Mouse (Mus musculus): Measurements from ENCODE around the gene Pa2g4. TPM values are rescaled to one million over a fixed set of nuclear protein-coding genes. Genes with fewer than 3 reads are reported as not detected.
"Not testable (repeated sequence)": the region's sequence is repeated elsewhere in the genome, so short reads cannot be mapped to it uniquely, and the experiment has no call there.

Pa2g4 gene
- total RNA-seq, 2 experiments from 2014 or later: 60.4 to 61.7 TPM

DNA sequence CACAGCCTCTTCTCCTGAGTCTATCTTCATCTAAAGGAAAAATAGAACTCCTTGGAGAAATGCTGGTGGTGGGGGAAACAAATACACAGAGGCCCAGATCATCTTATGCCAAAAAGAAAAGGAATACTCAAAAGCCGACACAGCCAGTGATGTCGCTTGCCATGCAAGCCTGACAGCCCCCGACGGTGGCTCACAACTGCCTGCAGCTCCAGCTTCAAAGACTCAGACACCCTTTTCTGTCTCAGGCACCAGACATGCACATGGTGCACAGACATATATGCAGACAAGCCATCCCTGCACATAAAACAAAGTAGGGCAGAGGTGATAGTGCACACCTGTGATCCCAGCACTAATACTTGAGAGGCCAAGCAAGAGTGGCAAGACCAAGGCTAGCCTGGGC, 13.9 kb upstream of the Pa2g4 start:
- no peak for DNase-seq (ENCODE audit: low spot score in 2 of 2)

DNA sequence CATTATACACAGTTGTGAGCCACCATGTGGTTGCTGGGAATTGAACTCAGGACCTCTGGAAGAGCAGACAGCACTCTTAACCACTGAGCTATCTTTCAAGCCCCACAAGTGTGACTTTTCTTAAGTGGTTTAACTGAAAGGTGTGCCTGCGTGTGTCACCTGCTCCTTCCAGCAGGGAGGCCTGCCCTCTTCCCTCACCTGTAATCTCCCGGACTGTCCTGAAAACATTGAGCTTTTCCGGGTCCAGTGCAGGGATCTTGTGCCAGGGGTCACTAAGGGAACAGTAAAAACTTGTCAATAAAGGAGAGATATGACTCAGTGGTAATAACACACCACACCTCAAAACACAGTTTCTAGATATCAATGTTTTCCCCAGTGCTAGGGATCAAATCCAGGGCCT, 13.5 kb upstream of the Pa2g4 start:
- no peak for DNase-seq (ENCODE audit: low spot score in 2 of 2)

GRCm38 (mm10) chr10:128578330-128578729, 12.5 kb upstream of the Pa2g4 start:
- no peak for DNase-seq (ENCODE audit: low spot score in 2 of 2)

- no peak for DNase-seq (ENCODE audit: low spot score in 2 of 2)
These were observed 9.3 kb upstream of the Pa2g4 start for GRCm38 (mm10) chr10:128575063-128575462.

- DNase-seq (ENCODE audit: low spot score in 2 of 2): no peak
These were observed 490 bp downstream of the Pa2g4 start for GRCm38 (mm10) chr10:128565206-128565787.

DNA sequence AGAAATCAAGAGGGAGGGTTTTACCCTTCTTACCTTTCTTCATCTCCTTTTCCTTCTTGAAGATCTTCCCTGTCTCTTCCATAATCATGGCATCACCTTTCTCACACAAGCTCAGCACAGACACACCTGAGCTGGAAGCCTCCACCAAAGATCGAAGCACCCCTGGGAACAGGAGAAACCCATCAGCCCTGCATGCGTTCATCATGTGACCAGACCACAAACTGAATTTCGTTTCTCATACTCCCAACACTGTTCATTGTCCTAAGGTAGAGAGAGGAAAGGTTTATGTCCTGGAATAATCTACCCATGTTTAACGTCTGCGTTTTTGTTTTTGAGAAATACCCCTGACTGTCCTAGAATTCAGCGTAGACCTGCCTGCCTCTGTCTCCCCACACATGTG, 2.2 kb downstream of the Pa2g4 start:
- DNase-seq (ENCODE audit: low spot score in 2 of 2): no peak

DNA sequence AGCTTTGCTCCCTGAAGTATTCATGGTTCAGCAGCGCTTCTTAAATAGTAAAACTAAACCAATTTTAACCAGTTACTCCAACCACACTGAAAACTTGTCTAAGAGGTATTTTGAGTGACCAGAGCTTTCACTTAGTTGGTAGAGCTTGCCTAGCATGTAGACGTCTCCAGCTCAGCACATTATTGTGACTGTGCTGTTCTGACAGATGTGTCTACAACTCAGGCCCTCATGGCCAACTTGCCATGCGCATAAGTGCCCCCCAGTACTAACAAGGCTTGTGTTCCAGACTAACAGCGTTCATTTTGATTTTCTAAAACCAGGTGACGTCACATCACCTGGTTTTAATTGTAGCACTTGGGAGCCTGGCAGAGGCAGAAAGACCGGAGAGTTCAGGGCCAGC, 8.8 kb downstream of the Pa2g4 start:
- DNase-seq (ENCODE audit: low spot score in 2 of 2): no peak

GRCm38 (mm10) chr10:128556286-128556685, 9.5 kb downstream of the Pa2g4 start:
- DNase-seq (ENCODE audit: low spot score in 2 of 2): no peak

DNA sequence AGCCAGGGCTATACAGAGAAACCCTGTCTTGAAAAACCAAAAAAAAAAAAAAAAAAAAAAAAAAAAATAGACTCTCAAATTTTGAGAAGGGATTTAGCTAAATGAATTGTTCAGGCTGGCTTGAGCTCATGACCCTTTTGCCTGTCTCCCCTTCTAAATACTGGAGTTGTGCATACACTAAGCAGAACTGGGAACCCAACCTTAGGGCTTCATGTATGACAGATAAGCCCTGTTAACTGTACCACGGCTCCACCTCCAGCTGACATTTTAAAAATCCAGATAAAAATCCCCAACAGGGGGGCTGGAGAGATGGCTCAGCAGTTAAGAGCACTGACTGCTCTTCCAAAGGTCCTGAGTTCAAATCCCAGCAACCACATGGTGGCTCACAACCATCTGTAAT, 10.2 kb downstream of the Pa2g4 start:
- DNase-seq (ENCODE audit: low spot score in 2 of 2): not testable (repeated sequence)

DNA sequence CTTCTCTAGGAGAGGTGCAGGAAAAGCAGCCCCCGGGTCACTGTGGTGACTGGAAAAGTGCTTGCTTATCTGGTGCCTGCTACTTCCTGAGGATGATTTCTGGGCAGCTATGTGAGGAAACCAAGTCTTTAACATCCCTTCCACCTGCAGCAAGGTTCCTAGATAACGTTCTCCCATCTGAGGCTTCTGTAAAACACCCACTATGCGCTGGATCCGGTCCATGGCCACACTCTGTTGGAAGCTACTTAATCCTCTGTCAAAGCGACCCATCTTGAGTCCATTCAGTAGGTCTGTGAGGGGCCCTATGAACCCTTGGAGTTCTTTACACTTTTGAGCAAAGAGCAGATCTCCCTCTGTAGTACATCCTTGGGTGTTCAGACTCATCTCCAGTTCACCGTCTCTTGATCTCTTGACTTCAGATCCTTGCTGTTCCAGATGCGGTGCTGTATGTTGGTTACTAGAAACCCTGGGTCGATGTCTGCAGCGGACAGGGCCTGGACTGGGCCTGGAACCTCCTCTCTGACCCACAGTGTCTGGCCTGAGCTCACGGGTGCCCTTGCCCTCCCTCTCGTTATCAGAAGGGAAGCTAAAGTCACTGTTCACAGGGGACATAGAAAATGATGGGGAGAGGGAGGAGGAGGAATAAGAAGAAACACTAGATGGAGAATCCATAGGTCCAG, 15.5 kb downstream of the Pa2g4 start:
- DNase-seq (ENCODE audit: low spot score in 2 of 2): not testable (repeated sequence)

- not testable (repeated sequence) for DNase-seq (ENCODE audit: low spot score in 2 of 2)
These were observed 16.1 kb downstream of the Pa2g4 start for GRCm38 (mm10) chr10:128549682-128550057.

GRCm38 (mm10) chr10:128548947-128549681, 16.7 kb downstream of the Pa2g4 start, which contains the start of gene Rpl41:
Rpl41 (minus strand) TSS chr10:128549305.
- peak; percentile 89 to 96 for DNase-seq (ENCODE audit: low spot score in 2 of 2)

DNA sequence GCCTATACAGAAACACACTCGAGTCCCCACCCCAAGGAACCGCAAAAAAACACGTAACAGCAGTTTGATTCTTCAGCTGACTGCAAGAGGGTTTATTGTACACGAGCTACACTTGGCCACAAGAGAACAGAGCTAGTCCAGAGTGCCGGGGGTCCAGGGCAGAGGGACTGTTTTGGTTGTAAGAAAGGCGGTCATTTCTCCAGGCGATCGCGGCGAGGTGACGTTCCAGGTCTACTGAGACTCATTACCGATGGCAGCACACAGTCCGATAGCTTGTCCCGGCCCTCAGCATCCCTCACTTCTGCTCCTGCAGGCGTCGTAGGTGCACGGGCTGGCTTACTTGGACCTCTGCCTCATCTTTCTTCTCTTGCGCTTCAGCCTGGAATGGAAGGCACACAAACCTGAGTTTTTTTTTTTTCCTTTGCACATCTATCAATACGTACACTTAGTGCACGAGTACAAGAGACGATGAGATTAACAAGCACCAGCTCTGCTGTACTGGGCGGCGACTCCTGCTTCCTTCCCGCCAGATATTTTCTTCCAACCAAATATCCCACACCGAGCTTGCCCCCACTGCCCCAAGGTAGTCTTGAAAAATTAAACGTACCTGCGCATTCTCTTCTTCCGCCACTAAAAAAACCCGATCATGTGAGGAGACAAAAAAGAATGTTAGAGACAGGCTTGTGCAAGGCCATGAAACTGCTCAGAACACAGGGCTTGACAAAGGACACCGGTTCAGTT, 17.6 kb downstream of the Pa2g4 start:
- DNase-seq (ENCODE audit: low spot score in 2 of 2): peak in 1 of 2 experiments; percentile 54

DNA sequence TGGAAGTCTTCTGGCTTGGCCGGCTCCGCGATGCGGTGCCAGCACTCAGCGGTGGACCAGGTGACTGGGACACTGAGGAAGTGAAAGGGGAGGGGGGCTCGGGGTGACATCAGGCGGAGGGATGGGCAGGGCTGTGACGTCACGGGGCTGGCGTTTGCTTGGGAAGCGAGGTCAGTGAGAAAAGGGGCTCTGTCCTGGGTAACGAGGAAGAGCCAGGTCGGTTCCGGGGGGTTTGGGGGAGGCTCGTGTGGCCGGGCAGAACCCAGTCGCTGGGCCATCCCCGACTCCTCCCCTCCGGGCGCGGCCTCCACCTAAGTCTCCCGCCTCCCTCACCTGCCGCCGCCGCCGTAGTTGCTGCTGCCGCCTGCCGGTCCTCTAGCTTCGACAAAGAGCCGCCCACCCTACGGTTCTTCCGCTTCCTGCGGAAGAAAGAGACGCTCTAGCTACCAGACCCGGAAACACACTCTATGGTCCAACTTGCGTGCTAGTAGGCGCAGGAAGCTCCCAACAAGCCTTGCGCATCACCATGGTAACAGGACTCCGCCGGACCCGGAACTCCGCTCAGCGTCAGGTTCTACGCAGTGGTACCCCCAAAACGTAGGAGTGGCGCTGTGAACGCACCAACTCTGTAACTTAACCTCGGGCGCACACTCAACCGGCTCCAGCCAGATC, 18.3 kb downstream of the Pa2g4 start, which contains the start of gene Zc3h10:
TSS of gene Zc3h10 (minus strand) at position 414 of the 672 bp plus-strand sequence.
- peak; percentile 96 to 98 for DNase-seq (ENCODE audit: low spot score in 2 of 2)

GRCm38 (mm10) chr10:128546787-128547186, 19.0 kb downstream of the Pa2g4 start:
- DNase-seq (ENCODE audit: low spot score in 2 of 2): no peak

GRCm38 (mm10) chr10:128546361-128546760, 19.4 kb downstream of the Pa2g4 start:
- DNase-seq (ENCODE audit: low spot score in 2 of 2): no peak

GRCm38 (mm10) chr10:128545570-128545898, 20.3 kb downstream of the Pa2g4 start:
- no peak for DNase-seq (ENCODE audit: low spot score in 2 of 2)

GRCm38 (mm10) chr10:128544674-128545569, 20.9 kb downstream of the Pa2g4 start:
- no peak for DNase-seq (ENCODE audit: low spot score in 2 of 2)

DNA sequence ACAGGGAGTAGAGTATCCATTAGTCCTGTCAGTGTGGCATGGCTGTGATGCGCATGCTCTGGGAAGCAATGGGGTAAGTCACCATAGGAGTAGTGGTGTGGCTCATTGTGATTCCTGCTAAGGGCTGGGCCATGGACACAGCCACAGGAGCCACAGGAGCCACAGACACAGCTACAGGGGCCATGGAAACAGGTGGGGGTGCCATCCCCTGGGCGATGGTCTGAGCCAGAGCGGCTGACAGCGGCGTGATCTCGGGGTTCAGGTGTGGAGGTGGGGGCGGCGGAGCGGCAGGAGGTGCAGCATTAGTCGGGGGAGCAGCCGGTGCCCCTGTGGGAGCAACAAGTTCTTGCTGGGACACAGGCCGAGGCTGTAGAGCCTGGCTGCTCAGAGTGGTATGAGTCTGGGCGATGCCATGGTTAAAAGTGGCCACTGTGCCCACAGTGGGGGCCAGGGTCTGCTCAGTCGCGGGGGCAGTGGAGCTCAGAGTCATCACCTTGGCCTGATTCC, 21.6 kb downstream of the Pa2g4 start:
- DNase-seq (ENCODE audit: low spot score in 2 of 2): no peak

- no peak for DNase-seq (ENCODE audit: low spot score in 2 of 2)
These were observed 22.7 kb downstream of the Pa2g4 start for GRCm38 (mm10) chr10:128543100-128543499.
